Comparison of ENCODE assay signal across 9 mouse cellular contexts in the genomic region with DNA sequence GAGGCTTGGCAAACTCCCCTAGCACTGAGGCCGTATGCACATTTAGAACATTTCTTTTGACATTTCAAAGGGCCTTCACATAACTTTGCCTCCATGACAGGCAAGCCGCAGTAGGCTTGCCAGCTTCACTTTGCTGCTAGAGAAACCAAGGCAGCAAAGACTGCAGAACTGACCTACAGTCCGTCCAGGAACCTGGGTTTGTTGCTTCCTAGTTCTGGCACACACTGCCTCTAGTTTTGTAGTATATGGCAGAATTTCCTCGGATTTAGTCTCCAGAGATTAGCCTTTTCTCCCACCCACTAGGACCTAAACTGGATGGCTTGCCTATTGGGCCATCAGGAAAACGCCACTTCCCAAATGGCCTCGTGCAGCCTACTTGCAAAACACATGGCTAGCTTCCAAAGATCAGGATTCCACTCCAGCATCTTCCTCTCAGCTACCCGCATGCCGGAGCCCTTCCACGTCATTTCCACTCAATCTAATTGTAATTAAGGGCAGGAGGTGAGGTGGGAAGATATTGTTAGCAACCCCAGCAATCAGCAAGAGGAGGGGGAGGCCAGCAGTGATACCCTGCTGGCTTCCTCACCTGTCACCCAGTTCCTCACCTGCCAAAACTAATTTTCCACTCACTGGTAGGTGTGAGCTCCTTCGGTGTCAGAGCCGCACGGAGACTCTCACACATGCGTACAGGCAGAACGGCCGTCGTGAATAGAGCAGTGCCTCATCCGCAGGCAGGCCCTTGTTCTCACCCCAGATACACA. TPM values are rescaled to one million over a fixed set of nuclear protein-coding genes. Genes with fewer than 3 reads are reported as not detected.
DNase-seq lines count a peak whose midpoint lies in the region; ATAC-seq lines count a peak whose summit lies in the region.
"Had no signal": no experiment of that assay in that cellular context is flagged by ENCODE, and none has a peak within 500 bp of the region (broad histone marks: within the 10 kb centered on the region; RNA-seq: fewer than 3 reads in every experiment).

No protein-coding gene starts in this region.

- no peak overlapping the region for H3K4me3 ChIP-seq in intestine, embryonic 15.5 days (replicated peaks)

- no peaks in the 10 kb centered on the region for H3K9me3 ChIP-seq in intestine, embryonic 15.5 days

- H3K4me2 ChIP-seq in intestine, embryonic 15.5 days (replicated peaks) = peak overlapping the region; percentile 30

- H3K9ac ChIP-seq in intestine, embryonic 15.5 days = no peak overlapping the region

- H3K27ac ChIP-seq in intestine, embryonic 15.5 days = peak overlapping the region; percentile 34; the same call in 1 of the 2 replicates

- H3K36me3 ChIP-seq in intestine, embryonic 15.5 days = no peaks in the 10 kb centered on the region

- 69% methylated on average over 17 of the region's 17 CpGs for WGBS in intestine, embryonic 15.5 days

- DNase-seq in adrenal gland, adult 2 months = peak; percentile 40
- no peak for DNase-seq in adrenal gland, adult 8-10 months
- peak; percentile 9 for DNase-seq in right cerebral cortex, postnatal 25 days
- DNase-seq in right cerebral cortex, postnatal 4 days = no peak
- DNase-seq in spleen, postnatal 4 days (ENCODE audit: low spot score in 2 of 2) = no peak
- no peak for DNase-seq in retina, embryonic 14.5 days (ENCODE audit: low spot score)
- DNase-seq: gastrocnemius, postnatal 10 days had no signal

- peaks cover 5% of the 10 kb centered on the region; the same call in 1 of the 2 replicates for H3K27me3 ChIP-seq in intestine, embryonic 15.5 days (replicated peaks)

- no peak for ATAC-seq in intestine, embryonic 15.5 days
- ATAC-seq in erythroblast, adult 5-6 weeks (replicated peaks; ENCODE audit: low FRiP score, poor library complexity, severe bottlenecking) = no peak

- 0 out of 2 replicates have a peak, but pooled peaks cover 3% of the 10 kb centered on the region for H3K4me1 ChIP-seq in intestine, embryonic 15.5 days (replicated peaks)

RNA-seq across cellular contexts. Expression of a gene that starts 7.8 kb away (rescaled TPM):
- 1 to 10 TPM; 1.3 to 3.6 TPM for total RNA-seq in adrenal gland, adult 2 months (2021)
- 0.54 and 0.91 TPM in 2 replicates for polyA plus RNA-seq in adrenal gland, adult 2 months (2012; rRNA removed)
- 1 to 10 TPM; 4.6 to 8.5 (median 5.4) TPM for total RNA-seq in adrenal gland, adult 8-10 months (2022)
- 1.7 and 2.2 TPM in 2 replicates for polyA plus RNA-seq in intestine, embryonic 15.5 days (2015; fragmentation: Nextera tagmentation; extraction: Ambion mirVana)
- total RNA-seq in erythroblast, adult 5-6 weeks (2015; ENCODE audit: low replicate concordance) = 0.21 TPM in 1 of 2 replicates, not detected in the other
- total RNA-seq in erythroblast, adult 5-6 weeks (2017; ENCODE audit: low replicate concordance) = 0.28 TPM in 1 of 2 replicates, not detected in the other

RNA-seq across cellular contexts. Expression of a gene that starts 9.2 kb away (rescaled TPM):
- total RNA-seq in adrenal gland, adult 2 months (2021) = 10 to 100 TPM; 16.9 to 17.0 TPM
- 25.4 and 26.4 TPM in 2 replicates for polyA plus RNA-seq in adrenal gland, adult 2 months (2012; rRNA removed)
- total RNA-seq in adrenal gland, adult 8-10 months (2022) = 10 to 100 TPM; 18.5 to 26.4 (median 22.3) TPM
- 37.9 and 39.2 TPM in 2 replicates for polyA plus RNA-seq in intestine, embryonic 15.5 days (2015; fragmentation: Nextera tagmentation; extraction: Ambion mirVana)
- total RNA-seq in erythroblast, adult 5-6 weeks (2015; ENCODE audit: low replicate concordance) = 6.3 and 10.8 TPM in 2 replicates
- total RNA-seq in erythroblast, adult 5-6 weeks (2017; ENCODE audit: low replicate concordance) = 9.5 and 12.3 TPM in 2 replicates

Comparison
In these comparisons a context has a peak if more than half of its experiments do, and no peak if none do; other contexts are left out.
1. DNase-seq: peak in adrenal gland, adult 2 months (single experiment) and right cerebral cortex, postnatal 25 days (single experiment); none in adrenal gland, adult 8-10 months (single experiment), right cerebral cortex, postnatal 4 days (single experiment), spleen, postnatal 4 days (0 of 2) and retina, embryonic 14.5 days (single experiment).